Mouse (Mus musculus): ENCODE data around the gene Tra2a.
"Not testable (repeated sequence)": the region's sequence is repeated elsewhere in the genome, so short reads cannot be mapped to it uniquely, and the experiment has no call there.

DNA sequence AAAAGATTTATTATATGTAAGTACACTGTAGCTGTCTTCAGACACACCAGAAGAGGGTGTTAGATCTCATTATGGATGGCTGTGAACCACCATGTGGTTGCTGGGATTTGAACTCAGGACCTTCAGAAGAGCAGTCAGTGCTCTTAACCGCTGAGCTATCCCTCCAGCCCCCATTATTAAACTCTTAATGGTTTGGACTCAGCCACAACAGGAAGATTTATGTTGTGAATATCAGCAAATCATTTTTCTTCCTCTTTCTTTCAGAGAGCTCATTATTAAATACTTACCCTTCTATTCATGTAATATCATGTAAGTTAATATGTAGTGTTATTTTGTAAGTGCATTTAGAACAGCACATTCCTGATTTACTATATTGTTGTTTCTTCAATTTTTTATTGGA is 1.4 kb upstream of the Tra2a start:
- not testable (repeated sequence) for TF ChIP-seq POLR2A (IDR thresholded peaks at IDR 0.05; ENCODE audit: insufficient read length, low read depth); MAX (IDR thresholded peaks at IDR 0.05; ENCODE audit: low read depth); E2F4 (IDR thresholded peaks at IDR 0.05; ENCODE audit: insufficient read depth); POLR2AphosphoS2 (IDR thresholded peaks at IDR 0.05; ENCODE audit: insufficient read length, low read depth); TCF12 (IDR thresholded peaks at IDR 0.05; ENCODE audit: insufficient read depth, poor library complexity, severe bottlenecking)
